Mouse (Mus musculus): ENCODE results near the gene Tspan15.
A peak's percentile ranks its signal among the peaks of the same experiment; 100 is the strongest.

Tspan15 gene

GRCm38 (mm10) chr10:62225839-62226238 is 5.2 kb downstream of the Tspan15 start:
- no peak for DNase-seq

DNA sequence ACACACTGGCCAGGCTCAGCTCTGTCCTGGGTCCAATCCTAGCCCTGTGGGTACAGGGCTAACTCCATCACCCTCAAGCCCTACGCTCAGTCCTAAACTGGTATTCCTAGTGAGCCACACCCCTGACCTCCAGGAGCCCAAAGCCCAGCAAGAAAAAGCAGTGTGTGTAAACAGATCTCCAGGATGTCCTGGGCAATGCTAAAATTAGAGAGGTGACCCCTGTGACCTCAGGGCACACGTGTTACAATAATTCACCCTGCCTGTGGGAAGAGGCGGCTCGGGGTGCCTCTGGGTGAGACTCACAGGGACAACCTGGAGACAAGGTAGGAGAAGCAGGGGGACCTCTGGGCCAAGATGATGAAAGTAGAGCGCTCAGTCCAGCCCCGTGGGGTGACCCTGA is 6.8 kb downstream of the Tspan15 start:
- DNase-seq, result no peak

GRCm38 (mm10) chr10:62222777-62223176 is 8.3 kb downstream of the Tspan15 start:
- no peak for DNase-seq

DNA sequence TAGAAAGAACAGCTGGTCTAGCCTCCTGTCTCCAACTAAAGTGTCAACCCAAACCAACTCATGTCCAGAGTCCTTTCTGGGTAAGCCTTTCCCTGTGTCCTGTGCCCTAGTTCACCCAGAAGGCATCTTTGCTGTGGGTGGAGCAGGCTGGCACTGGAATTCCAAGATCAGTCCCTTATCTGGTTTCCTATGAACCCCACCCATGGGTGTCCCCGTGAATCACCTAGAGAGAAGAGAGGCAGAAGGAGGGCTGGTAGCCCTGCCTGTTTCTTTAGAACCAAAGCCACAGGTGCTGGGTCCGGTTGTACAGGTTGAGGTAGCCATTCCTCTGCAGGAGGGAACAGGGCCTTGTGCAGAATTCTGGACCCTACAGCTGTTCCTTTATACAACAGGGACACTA is 9.4 kb downstream of the Tspan15 start:
- no peak for DNase-seq

DNA sequence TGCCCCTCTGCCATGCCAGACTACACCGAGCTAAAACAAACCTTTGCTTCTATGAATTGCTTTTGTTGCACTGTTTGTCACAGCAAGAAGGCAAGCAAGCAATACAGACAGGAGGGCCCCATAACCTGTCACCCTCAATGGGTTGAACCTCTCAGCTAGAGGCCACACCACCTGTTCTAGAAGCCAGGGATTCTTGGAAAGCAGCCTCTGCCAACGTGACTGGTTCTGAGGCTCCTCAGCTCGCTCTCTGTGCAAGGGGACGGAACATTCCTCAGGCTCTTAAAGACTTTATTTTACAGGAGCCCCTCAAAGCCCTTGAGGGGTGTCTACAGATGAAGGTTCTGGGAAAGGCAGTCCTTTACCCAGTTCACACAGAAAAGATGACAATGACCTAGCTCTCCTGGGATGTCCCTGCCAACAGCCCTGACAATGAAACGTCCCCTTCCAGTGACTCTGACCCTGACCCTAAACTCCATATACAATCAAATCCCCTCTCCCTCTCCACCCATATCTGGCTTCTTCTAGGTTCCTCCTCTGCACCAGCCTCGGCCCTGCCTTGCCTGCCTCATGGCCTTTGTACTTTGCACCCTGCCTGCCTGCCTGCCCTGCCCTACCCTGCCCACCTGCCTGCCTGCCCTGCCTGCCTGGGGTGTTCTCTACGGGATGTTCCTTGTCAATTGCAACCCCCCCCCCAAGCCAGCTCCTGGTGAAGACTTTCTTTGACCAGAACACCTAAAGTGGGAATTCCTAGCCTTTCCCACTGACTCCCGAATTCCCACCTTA is 10.1 kb downstream of the Tspan15 start:
- no peak for DNase-seq

DNA sequence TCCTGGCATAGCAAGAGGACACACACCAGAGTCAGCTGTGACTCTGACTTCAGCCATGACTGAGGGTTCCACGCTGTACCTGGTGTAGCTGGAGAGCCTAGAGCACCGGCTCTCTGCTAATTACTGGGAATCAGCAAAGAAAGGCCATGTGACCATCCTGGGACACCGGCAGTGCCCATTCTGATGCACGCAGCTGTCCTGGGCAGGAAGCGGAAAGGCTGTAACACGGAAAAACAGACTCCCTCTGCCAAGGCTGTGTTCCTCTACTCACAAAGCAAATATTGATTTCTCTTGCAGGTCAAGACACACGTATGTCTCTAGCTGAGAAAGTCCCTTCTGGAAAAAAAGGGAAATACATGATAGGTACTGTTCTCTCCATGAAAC is 12.3 kb downstream of the Tspan15 start:
- no peak for DNase-seq

DNA sequence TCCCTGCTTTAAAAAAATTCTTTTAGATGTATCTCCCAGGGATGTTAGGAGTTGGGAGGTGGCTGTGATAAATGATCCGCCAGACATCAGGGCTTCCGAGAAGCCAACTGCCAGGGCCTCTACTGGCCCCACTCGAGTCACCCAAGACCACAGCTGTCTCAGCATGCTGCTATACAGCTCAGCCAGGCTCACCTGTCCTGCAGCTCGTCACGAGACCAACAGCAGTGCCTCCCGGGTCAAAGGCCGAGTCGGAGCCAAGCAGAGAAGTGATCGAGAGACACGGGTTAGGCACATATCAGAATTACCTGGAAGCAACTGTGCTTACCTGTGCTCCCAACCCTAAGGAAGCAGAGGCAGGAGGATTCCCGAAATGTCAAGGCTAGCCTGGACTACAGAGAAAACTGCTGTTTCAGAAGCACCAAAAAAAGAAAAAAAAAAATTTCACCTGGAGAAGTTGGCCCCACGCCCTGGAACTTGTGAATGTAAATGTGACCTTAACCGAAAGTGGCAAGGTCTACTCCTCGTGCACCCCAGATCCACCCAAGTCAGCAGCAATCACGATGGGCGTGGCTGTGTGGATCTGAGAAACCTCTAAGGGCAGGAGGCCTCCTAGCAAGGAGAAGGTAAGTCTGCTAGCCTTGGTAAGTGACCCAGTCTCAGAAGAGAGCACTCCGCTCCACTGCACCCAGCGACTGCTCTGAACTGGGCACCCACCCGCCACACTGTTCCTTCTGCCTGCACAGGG is 12.8 kb downstream of the Tspan15 start:
- no peak for DNase-seq

DNA sequence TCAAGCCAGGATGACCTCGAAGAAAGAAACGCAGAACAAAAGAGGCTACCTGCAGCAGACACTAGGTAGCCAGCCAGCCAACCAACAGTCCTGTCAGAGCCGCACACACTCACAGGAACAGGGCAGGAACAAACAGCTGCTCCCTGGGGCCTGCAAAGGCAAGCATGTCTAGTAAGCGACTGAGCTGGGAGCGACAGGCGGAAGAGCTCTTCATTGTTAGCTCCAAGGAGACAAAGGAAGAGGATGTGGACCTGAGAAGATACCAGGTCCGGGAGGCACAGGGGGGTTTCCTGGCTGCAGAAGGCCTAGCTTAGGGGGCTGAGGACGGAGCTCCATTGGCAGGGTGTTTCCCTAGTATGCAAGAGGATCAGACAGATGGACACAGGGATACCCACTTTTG is 13.9 kb downstream of the Tspan15 start:
- no peak for DNase-seq

GRCm38 (mm10) chr10:62216595-62216994 is 14.5 kb downstream of the Tspan15 start:
- no peak for DNase-seq

GRCm38 (mm10) chr10:62215633-62216032 is 15.4 kb downstream of the Tspan15 start:
- DNase-seq, result no peak

- peak in 1 of 2 experiments; percentile 26 for DNase-seq
Observed at GRCm38 (mm10) chr10:62215169-62215616, 15.9 kb downstream of the Tspan15 start.

GRCm38 (mm10) chr10:62211310-62211709 is 19.7 kb downstream of the Tspan15 start:
- DNase-seq, result no peak

- no peak for DNase-seq
Observed at GRCm38 (mm10) chr10:62208241-62208896, 22.7 kb downstream of the Tspan15 start.

GRCm38 (mm10) chr10:62202574-62202973 is 28.5 kb downstream of the Tspan15 start:
- no peak for DNase-seq

DNA sequence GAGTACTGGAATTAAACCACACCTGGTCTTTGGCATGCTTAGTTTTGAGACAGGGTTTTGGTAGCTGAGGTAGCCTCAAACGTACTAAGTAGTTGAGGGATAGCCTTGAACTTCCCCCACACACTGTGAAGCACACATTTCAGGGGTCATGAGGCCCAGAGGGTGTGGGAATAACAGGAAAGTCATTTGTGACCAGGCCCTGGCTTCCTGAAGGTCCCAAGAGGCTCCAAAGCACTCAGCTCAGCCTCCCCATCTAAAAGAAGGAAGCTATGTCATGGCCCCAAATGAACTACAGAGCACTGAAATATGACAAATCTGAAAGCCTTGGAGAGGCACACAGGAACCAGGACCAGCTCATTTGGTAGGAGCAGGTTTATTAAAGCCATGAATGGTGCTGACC is 32.2 kb downstream of the Tspan15 start:
- DNase-seq, result no peak

DNA sequence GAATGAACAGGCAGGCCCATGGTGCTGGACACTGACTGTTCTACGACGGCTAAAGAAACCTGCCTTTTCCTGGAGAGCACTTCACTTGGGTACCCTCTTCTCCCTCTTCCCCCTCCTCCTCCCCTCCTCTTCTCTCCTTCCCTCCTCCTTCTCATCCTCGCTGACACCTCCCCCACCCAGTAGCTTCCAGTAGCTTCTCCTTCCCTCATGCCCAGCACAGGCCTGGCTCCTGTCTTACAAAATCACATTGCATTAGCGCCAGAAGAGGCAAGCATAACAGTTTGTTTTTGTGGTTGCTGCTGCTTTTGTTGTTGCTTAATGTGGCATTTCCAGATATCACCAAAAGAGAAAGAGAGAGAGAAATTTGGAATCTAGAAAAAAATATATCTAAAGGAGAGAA is 33.6 kb downstream of the Tspan15 start:
- DNase-seq, result no peak

DNA sequence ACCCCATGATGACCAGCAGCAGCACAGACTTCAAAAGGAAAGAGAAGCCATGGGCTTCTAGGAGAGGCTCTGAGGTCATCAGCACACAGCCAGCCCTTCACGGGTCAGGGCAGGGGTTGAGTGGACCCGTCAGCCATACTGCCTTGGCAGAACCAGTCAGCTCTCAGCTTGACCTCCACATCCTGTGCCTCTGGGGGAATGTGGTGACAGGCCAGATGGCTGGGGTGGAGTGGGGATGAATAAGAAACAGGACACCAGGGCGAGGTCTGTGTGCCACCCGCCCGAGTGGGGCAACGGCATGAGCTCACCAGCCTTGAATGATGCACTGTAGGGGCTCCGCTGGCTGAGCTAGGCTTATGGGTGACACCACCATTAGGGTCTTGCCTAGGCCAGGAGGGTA is 35.7 kb downstream of the Tspan15 start:
- no peak for DNase-seq

DNA sequence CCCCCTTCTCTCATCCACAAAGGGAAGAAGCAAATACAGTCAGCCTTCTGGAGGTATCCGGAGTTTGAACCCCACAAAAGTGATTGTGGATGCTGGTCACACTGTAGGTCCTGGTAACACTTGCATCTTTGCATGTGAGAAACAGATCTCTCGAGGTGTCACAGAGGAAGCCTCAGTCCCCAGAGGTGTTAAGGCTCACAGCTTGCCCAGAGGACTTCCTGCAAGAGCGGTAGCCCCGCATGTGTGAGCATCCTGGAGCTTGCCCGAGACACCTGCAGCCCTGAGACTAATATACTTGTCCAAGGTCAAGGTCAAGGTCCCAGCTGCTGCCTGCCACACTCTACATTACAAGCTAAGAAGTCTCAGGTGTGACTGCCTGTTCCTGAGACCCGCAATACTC is 36.1 kb downstream of the Tspan15 start:
- no peak for DNase-seq

- no peak for DNase-seq
Observed at GRCm38 (mm10) chr10:62194461-62194860, 36.6 kb downstream of the Tspan15 start.

DNA sequence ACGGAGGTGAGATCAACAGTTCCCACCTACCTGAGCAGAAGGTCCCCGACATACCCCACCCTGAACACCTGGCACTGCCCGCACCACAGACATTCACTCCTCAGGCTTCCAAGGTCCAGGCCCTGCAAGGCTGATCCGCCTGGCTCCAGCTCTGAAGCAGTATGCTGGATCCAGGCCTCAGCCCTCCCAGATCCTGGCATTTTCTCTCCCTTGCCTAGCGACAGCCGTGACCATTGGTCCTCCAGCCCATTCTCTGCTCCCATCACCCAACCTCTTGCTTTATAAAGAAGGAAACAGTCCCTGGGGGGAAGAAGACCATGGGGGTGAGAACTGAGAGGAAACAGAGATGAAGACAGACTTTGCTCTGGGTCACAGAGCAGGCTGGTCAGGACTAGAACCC is 37.0 kb downstream of the Tspan15 start:
- no peak for DNase-seq

DNA sequence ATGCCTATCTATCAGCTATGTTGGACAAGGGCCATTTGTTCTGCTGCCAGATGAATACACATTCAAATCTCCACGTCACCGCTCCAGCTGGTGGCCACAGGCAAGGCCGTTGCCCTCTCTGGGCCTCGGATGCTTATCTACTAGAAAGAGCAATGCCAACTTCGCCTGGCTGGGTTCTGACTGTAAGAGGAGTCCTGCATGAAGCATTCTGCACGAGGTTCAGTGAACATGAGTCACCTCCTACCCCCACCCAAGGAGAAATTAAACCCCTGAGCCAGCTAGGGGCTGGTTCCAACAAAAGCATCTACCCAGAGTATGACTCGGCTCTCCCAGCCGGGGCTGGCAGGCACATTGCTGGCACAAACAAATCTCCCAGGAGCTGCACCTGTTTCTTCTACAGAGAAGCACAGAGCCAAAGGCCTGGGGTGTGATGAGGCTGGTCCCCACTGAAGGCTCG is 38.3 kb downstream of the Tspan15 start:
- DNase-seq, result no peak

- peak in 1 of 2 experiments; percentile 27 for DNase-seq
Observed at GRCm38 (mm10) chr10:62190821-62191220, 40.2 kb downstream of the Tspan15 start.

GRCm38 (mm10) chr10:62189910-62190309 is 41.1 kb downstream of the Tspan15 start:
- peak in 1 of 2 experiments; percentile 28 for DNase-seq

- DNase-seq, result no peak
Observed at GRCm38 (mm10) chr10:62189303-62189702, 41.7 kb downstream of the Tspan15 start.
